Mouse (Mus musculus) WW6 (cell line): ENCODE data around the gene Sdk2.

Experiments used
- DNase-seq: peaks from one replicate; pipeline ENCODE4 v3.0.0-alpha.2; 2013; ENCODE audit warnings: low read depth, low spot score

Gene Sdk2

DNA sequence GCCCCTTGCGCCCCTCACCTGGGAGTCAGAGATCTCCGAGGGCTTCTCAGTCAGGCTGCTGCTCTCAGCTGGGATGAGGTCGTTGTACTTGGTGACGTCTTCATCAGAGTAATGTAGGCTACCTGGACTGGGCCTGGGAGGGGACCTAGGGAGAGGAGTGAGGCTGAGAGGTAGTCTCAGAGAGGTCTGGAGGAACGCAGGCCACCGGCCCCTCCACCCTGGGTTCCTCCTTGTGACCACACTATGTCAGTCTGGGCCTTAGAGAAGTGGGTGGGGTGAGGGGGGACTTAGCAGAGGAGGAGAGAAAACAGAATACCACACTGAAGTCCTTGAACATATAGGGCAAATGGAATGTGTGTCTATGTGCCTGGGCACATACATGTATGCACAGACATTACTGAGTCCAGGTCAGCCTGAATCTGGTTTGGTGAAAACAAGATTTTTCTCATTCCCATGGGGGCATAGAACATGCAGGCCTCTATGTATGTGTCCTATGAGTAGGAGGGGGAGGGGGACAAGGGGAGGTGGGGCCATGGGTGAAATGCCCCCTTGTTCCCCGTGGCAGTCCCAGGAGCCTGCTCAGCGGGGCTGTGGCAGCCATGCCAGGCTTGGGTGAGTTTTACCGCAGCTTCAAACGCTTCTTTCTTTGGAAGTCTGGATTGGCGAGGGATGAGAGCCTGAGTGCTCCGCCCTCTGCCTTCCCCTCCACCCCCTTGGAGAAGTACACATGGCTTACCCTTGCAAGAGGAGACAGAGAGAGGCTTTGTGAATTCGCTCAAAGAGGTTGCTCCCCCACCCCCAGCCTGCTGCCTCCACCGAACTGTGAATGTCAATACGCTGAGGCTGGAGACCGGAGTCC lies 275.3 kb downstream of the Sdk2 start:
- no peak for DNase-seq

DNA sequence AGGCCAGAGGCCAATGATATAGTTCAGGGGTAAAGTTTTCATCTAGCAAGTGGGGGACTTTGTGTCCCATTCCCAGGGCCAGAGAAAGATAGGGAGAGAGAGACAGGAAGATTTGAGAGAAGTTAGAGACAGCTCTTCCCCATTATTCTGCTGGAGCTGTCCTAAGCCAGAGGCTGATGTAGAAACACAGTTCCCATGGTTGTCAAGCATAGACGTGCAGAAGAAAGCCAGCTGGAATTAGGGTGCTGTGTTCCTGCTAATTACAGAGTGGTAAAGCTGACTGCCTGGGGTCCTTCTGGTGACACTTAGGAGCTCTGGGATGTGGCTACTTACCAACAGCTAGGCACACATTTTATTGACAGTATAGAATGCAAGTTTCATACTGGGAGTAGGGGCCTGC lies 277.7 kb downstream of the Sdk2 start:
- DNase-seq = no peak

DNA sequence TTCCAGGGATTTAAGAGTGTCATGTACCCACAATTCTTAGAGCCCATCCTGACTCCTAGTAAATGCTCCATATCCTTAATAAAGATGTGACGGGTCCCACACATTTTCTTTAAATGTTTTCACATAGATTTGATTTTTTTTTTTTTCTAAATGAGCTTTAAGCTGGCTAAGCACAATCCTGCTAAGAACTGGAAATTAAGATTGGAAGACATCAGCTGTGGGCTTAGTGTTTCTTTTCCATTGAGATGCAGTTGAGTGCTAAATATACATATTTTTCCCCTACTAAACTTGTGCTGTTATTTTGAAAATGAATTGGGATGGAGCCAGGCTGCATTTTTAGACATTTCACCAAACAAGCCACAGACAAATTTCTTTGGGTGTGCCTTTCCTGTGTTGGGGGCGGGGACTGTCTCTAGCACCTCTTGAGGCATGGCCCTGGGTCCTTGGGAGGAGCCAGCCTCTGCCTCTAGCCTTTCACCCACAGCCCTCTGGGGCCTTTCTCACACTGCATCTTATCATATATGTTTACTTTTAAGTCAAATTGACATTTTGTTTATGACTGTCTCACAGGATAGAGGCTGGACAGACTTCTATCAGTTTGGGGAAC lies 278.6 kb downstream of the Sdk2 start:
- DNase-seq = no peak

DNA sequence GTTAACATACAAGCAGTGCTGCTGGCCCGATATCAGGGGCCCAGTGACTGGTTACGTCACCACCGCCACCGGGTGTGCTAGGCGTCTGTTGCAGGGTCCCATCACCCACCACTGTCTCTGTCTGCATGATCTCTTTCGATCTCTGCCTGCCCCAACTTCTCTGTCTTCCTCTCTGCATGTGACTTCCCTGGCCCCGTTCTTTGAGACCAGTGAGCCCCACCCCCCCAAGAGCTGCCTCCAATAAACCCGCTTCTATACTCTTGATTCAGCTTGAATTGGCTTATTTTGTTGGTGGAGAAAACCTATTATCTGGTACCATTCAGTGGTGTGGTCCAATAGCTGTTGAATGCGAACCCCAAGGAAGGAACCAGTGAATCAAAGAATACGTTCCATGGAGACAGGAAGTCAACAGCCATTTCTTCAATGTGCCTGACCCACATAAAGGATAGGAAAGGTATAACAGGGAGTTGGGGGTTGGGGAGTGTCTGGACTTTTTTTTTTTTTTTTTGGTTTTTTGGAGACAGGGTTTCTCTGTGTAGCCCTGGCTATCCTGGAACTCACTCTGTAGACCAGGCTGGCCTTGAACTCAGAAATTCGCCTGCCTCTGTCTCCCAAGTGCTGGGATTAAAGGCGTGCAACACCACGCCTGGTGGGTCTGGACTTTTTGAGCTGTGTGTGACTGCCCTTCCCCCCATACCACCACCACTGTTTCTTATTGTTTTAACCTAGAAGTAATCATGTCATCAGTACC lies 279.2 kb downstream of the Sdk2 start:
- DNase-seq = no peak

DNA sequence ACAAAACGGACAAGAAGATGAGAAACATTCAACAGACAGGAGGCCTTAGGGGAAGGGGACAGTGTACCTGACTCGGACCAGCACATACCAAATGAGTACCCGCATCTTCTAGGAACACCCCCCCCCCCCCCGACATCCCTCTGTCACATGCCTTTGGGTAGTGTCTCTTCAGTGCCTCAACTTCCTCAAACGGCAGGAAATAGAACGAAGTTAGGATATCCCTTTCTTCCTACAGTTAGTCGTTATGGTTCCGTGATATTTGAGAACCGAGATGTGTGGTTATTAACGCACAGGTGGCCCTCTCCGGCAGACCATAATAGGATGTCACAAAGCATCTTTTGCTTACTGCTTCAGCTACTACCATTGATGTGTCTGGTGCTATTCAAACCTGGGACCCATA lies 279.8 kb downstream of the Sdk2 start:
- no peak for DNase-seq

DNA sequence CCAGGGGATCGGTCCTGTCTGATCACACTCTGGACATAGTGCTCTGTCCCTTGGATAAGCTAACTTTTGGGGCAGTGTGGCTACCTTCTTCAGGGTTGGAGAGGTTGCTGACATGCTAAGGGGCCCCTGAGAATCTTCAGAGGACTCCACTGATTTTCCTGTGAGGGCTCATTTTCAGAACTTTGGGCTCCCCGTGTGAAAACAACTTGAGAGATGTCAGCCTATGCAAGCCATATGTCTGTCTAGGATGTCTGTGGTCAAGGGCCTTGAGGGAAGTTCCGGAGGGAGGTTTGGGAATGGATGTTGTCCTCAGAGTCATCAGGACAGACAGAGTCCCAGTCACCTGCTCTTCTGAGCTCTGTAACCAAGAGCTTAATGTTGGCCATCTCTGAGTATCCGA lies 280.5 kb downstream of the Sdk2 start:
- DNase-seq = no peak

DNA sequence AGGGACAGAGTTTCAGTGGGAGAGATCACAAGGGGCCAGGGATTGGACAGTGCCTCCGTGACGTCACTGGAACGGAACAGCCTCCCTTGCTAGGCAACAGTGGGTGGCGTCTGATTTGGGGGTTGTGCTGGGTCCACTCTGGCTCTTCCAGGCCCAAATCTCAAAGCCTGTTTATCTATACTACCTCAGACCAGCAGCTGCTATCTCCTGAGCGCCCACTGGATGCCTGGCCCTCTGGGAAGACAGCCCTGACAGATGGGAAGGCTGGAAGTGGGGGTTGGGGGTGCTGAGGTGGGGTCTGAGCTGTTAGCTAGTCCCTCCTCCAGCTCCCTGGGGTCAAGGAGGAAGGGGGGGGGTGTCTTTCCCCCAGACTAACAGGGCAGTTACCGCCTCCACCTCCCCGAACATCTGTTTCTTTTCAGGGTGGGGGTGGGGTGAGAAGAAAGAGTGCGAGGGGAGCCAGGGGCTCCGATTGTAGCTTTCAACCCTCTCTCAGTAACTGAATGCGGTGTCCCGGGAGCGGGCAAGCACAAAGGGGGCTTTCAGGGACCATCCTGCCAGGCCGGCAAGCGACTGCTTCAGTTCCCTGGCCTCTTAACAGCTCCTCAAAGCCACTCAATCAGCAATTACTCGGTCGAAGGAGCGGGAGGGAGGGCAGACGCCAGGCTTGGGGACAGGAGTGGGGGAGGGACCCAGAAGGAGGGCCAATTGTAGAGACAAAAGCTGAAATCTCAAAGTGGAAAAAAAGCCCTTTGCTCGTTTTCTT lies 281.3 kb downstream of the Sdk2 start:
- DNase-seq = no peak

DNA sequence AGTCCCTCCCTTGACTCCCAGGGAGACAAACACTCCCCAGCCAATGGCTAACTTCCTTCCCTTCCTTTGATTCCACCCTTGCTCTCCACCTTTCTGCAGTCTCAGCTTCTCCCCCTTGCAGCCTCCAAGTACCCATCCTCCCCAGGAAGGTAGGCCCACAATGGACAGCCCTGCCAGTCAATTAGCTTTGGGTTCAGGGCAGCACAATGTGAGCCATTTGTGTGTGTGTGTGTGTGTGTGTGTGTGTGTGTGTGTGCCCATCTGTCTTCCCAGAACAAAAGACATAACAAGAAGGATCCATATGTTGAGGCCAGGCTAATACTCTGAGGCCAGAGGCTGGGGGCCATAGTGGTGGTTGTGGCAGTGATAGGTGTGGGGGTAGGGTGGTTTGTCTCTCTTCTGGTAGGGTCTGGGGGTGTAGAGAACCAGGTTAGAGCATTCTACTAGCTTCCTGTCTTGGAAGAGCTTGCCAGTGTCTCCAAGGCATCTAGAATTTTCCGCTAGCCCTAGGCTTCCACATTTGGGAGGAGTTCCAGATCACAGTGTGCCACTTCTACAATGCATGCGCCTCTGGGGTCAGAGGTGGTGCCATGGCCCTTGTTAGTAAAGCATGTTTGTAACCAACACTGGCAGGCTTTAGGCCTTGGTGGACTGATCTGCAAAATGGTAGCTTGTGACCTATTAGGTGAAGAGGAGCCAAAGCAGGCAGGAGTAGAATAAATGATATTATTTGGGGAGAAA lies 282.0 kb downstream of the Sdk2 start:
- no peak for DNase-seq

DNA sequence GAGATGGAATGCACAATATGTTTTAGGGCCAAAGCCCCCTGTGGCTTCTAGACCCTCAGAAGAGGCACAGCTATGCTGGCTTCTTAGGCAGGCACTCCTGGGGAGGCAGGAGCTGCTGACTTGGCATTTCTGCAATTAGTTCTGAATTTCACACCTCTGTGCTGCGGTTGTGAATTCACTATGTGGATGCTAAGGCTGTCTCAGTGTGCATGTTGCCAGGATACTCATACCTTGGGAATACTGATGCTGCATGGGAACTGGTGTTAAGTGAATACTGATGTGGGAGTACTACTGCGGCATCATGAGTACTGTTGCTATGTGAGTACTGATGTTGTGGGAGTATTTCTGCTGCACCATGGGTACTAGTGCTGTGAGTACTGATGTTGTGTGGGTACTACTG lies 284.4 kb downstream of the Sdk2 start:
- no peak for DNase-seq

DNA sequence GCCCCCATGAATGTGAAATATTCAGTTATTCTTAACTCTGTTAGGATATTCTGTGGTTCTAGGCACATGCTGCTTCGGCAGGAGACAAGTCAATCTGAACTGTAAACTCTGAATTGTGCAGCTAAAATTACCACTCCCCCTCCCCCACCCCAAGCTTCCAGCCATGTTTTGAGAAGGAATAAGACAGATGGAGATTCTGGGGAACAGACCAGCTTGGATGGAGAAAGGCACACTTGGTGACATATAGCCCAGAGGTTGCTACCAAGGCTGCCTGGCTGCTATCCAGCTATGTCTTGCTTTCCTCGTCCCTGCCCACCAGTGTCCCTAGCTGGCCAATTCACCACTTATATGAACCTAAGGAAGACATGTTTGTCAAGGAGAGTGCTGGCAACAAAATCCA lies 284.8 kb downstream of the Sdk2 start:
- no peak for DNase-seq

DNA sequence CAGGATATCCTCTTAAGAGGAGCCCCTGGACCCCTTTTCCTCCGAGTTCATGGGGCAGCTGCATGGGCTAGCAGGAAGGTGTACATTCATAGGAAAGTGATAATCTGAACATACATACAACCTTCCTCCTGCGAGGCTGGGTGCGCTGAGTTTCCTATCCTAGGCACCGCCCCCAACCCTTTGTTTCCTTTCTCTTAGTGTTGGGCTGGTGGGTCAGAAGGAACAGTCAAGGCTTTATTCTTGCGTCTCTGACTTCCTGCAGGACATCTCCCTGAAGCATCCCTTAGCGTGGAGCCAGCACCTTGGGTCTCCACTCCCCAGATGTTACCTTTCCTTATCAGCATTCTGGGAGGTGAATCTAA lies 287.2 kb downstream of the Sdk2 start:
- no peak for DNase-seq

DNA sequence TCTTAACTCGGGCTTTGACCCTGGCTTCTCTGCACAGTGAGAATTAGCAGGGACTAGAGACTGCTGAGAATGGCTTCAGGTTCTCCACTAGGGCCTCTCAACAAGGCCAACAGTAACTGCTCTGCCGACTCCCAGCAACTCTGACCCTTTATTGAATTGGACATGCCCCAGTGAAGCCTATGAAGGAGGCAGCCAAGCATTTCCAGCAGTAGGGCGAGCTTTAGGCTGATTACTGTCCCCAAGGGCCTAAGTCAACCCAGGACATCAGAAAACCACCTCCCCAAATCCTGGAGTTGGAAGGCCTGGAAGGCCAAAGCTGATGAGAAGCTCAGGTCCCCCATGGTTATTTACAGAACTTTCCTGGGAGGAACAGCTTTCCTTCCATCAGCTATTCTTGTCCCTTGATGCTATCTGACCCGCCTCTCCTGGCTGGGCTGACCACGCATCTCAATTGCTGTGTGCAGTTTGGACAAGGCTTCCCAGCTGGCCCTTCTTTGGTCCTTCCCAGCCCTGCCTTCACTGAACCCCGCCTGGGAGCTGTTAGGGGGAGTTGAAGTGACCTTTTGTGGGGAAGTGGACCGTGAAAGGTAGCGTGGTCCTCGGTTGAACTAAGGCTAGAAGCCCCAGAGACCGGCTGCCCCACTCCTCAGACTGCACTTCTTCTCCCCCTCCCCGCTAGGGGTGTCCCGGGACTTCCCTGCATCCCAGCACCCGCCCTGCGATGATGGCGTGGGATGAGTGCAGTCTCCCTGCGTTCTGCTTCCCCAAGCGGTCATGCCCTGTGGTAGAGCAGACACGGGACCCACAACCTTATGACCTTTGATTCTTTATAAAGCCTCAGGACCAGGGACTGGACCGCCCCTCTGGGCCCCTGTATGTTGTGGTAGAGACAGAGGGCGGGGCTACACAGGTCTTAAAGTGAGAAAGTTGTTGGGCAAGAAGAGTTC lies 287.8 kb downstream of the Sdk2 start:
- DNase-seq = no peak

DNA sequence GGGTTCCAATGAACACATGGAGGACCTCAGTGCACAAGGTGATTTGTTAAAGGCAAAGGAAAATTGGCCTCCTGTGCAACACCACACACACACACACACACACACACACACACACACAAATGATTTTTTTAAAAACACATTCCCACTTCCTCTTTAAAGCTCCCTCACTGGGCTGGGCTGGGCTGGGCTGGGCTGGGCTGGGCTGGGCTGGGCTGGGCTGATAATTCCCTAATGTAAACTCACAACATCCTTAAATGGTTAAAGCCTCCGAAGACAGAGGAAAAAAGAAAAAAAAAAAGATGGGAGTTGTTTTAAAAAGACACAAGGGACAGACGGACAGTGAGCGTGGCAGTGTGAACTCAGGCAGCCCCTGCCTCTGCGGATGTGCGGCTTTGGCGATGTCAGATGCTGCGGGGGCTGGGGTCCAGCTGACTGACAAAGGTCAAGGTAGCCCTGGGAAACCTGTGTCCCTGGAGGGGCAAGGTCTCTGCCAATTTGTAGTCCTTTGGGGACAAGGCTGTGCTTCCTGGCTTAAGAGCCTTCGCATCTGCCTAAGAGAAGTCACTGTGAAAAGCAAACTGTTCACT lies 288.9 kb downstream of the Sdk2 start:
- no peak for DNase-seq

DNA sequence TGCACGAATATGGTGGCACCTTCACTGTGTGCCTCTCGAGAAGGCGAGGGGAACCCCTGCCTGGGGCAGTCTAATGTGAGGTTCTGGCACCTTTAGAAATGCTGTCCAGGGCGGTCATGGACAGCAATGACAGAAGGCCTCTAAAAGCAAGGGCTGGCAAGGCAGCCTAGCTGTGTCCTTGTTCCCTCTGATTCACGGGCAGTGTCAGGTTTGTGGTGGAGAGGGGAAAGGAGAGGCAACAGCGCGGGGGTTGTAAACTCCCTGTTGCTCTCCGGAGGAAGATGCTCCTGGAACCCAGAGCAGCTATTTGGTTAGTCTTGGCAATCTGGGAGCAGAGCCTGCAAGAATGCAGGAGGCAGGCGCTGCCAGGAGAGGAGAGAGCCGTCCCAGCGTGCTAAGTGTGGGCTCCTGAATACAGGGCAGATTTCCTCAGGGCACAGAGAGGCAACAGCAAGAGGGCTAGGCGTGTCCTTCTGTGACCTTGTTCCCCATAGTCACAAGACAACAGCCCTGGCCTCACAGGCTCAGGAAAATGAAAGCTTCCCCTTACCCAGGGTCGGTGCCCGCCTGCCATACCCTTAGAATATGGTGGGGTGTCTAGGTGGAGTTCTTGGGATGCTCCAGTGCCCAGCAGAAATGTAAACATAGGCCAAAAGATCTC lies 289.9 kb downstream of the Sdk2 start:
- no peak for DNase-seq

DNA sequence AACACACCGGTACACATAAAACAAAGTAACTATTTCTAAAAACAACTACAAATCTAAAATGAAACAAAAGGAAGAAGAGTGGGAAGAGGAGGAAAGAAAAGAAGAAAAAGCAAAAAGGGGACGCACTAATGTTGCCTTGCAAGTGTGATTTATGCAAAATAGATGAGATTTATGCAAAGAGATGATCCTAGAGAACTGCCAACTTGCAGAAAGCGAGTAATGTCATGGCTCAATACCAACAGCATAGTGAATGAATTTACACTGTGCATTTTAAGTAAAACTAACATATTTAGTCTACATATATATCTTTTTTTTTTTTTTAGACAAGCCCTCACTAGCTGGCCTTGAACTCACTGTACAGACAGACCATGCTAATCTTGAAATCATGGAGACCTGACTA lies 292.1 kb downstream of the Sdk2 start:
- no peak for DNase-seq

DNA sequence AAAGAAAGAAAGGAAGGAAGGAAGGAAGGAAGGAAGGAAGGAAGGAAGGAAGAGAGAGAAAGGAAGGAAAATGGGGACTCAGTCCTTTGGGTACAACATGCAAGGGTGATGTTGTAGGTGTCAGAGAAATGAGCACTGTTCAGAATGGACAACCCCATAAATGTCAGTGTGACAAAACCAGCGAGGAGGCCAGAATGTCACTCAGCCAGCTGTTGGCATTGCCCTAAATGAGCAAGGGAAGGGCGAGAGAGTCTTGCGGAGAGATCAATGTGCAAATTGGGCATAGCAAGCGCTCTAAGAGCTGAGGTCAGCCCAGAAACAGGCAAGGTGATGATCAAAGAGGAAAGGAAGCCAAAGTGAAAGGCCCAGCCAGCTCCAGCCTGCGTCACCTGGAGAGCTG lies 293.7 kb downstream of the Sdk2 start:
- DNase-seq = no peak

DNA sequence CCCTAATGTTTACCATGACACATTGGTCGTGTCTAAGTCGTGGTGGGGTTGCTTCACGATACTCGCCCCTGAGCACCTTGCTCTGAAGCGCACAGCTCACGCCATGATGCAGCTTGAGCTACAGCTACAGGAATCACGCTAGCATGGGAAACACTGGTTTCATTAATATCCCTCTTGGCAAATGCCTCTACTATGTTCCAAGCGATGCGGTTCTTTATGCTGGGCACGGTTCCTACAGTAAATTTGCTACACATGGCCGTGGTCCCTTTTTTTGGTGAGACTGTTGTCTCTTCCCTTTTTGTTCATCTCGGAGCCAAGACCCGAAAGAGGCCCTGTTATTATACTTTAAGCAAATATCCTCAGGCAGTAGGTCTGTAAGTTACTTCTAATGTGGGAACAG lies 295.7 kb downstream of the Sdk2 start:
- no peak for DNase-seq

DNA sequence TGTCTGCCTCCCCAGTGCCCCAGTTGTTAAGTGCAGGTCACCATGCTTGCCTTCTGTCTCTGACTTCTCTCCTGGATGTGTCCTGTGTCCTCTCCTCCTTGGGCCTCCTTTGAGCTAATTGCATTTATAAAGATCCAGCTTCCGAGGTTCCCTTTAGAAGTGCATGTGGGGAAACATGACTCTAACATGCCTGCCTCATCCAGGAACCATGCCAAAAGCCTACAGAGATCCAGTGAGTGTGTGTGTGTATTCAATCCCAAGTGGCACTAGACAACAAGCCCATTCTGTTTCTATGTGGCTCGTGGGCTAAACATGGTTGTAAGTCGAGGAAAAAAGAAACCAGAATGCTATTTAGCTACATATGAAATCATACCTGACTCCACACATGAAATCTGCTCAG lies 298.5 kb downstream of the Sdk2 start:
- no peak for DNase-seq

DNA sequence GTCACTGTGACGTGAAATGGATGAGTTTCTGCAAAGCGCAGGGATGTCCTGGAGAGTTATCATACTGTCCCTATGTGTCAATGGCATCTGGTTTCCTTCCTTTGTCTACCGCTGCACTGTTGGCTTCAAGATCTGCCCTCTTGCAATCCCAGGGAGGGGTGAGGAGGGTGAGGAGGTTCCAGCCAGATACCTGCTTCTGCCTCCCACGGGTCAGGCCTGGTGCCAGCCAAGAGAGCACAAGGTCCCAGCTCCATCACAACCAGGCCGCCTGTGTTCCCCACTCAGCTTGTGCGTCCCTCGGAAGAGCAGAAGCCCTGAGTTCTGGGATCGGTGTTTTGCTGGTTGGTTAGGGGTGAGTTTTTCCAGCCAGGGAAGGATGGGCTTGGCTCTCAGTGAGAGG lies 299.6 kb downstream of the Sdk2 start:
- DNase-seq = no peak
